Mouse (Mus musculus): ENCODE measurements around the gene Insl3. TPM values are rescaled to one million over a fixed set of nuclear protein-coding genes. Genes with fewer than 3 reads are reported as not detected.

The Insl3 gene
- 50.8 TPM for total RNA-seq (2023)

GRCm38 (mm10) chr8:71689028-71689427 lies at the start of gene Insl3:
Insl3 (plus strand) TSS chr8:71689214.

GRCm38 (mm10) chr8:71671549-71671965 lies 17.5 kb upstream of the Insl3 start, which contains the start of gene Unc13a:
Unc13a (minus strand) TSS chr8:71671757.

GRCm38 (mm10) chr8:71676020-71676741 lies 12.8 kb upstream of the Insl3 start, which contains the start of gene Jak3:
Jak3 (plus strand) TSS chr8:71676296.

DNA sequence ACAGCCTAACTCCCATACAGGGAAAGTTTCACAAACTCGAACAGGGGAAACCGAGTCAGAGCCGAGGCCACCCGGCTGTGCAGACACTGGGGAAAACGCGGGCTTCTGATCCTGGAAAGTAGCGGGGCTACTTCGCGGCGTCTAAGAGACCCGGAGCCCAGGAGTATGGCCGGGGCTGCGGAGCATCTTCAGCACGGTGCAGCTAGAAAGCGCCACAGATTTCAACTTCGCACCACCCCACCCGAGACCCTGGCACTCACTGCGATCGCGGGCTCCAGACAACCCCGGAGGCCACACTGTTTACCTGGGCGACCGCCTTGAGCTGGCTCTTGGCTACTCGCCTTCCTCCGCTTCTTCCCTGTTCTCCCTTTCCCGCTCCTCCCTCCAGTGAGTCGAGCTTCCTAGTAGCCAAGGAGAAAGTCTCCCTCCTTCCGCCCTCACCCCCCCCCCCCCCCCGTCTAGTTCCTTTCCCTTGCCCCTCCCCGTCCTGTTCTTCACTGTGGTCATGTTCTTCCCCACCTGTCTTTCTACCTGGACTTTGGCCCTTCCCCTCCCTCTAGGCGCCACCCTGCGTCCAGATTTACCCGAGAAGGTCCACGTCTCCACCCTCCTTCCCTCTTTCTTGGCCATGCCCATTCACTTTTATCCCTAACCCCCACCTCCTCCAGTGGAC lies 12.5 kb downstream of the Insl3 start, which contains the start of gene B3gnt3:
Gene B3gnt3, minus strand, starts transcription at position 376 of the 673 bp plus-strand sequence.

DNA sequence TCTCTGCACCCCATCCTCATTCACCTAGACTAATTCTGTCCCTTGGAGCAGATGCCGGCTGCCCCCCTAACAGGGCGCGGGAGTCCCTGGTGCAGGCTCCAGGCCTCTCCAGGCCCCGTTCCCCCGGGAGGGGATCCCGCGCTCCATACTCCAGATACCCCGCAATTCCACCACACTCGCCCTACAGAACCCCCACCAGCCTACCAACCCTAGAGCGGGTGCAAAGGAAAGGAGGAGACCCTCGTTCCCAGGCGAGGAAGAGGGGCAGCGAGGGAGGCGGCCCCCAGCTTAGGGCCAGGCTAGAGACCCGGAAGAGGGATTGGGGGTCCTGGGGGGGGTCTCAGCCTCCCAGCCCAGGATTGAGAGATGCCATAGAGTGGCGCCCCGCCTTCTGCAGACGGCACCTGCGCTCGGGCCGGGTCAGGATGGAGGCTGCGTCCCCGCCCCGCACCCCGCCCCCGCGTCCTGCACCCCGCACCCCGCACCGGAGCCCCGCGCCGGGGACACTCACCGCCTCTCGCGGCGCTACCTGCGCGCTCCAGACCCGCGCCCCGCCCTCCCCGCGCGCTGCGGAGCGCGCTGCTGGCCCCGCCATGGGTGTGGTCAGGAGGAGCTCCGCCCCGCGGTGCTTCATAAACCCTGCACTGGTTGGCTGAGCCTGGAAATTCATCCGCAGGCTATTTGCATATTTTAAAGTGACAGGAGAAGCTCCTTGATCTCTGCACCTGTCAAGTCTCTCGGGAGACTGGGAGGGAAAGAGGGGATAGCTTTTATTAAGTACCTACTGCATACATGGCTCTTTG lies 36.3 kb downstream of the Insl3 start, which contains the start of gene Fcho1:
Gene Fcho1, minus strand, starts transcription at position 595 of the 803 bp plus-strand sequence.

Other genes with a start within 250 kb of the Insl3 start
- gene Abhd8, start 225.6 kb upstream of the Insl3 start, total RNA-seq (2023) = 80.8 TPM
- 20.2 TPM for gene Mrpl34, start 224.3 kb upstream of the Insl3 start, total RNA-seq (2023)
- 104 TPM for gene Dda1, start 220.0 kb upstream of the Insl3 start, total RNA-seq (2023)
- 20.5 TPM for gene Ano8, start 203.3 kb upstream of the Insl3 start, total RNA-seq (2023)
- 10.3 TPM for gene Gtpbp3, start 201.1 kb upstream of the Insl3 start, total RNA-seq (2023)
- gene Plvap, start 177.5 kb upstream of the Insl3 start, total RNA-seq (2023) = 0.56 TPM
- gene Ccdc194, start 163.5 kb upstream of the Insl3 start, total RNA-seq (2023) = not detected
- gene Bst2, start 151.8 kb upstream of the Insl3 start, total RNA-seq (2023) = 56.4 TPM
- gene Mvb12a, start 146.3 kb upstream of the Insl3 start, total RNA-seq (2023) = 27.1 TPM
- gene Tmem221, start 130.3 kb upstream of the Insl3 start, total RNA-seq (2023) = 1.2 TPM
- gene Nxnl1, start 122.6 kb upstream of the Insl3 start, total RNA-seq (2023) = not detected
- 5.5 TPM for gene Slc27a1, start 120.3 kb upstream of the Insl3 start, total RNA-seq (2023)
- 49.5 TPM for gene Pgls, start 97.0 kb upstream of the Insl3 start, total RNA-seq (2023)
- gene Fam129c, start 91.6 kb upstream of the Insl3 start, total RNA-seq (2023) = 13.7 TPM
- gene Colgalt1, start 78.2 kb upstream of the Insl3 start, total RNA-seq (2023) = 42.5 TPM
- gene Unc13a, start 17.5 kb upstream of the Insl3 start, total RNA-seq (2023) = 0.53 TPM
- 72.0 TPM for gene Jak3, start 12.9 kb upstream of the Insl3 start, total RNA-seq (2023)
- gene B3gnt3, start 12.6 kb downstream of the Insl3 start, total RNA-seq (2023) = 0.53 TPM
- gene Fcho1, start 36.5 kb downstream of the Insl3 start, total RNA-seq (2023) = 99.7 TPM
- 11.5 TPM for gene Zfp709, start 192.8 kb downstream of the Insl3 start, total RNA-seq (2023)
- 5.5 TPM for gene Zfp882, start 219.4 kb downstream of the Insl3 start, total RNA-seq (2023)
- gene Zfp617, start 219.4 kb downstream of the Insl3 start, total RNA-seq (2023) = 8.0 TPM

Measured in CD4-positive naive resting alpha-beta T cell, adult 76 days (primary cell).